Mouse (Mus musculus) central nervous system, embryonic 11.5 days (tissue): Measurements from ENCODE around the gene Gm13124. TPM values are rescaled to one million over a fixed set of nuclear protein-coding genes. Genes with fewer than 3 reads are reported as not detected.

Source experiments
- polyA plus RNA-seq: library from polyadenylated mRNA; depleted of rRNA; stranded (reverse); fragments of >200 nt; gene quantifications from 2 replicates; pipeline ENCODE4 v1.2.3, GENCODE M21; 2012; rRNA removed

Gm13124 gene
- not detected in 2 replicates for polyA plus RNA-seq

DNA sequence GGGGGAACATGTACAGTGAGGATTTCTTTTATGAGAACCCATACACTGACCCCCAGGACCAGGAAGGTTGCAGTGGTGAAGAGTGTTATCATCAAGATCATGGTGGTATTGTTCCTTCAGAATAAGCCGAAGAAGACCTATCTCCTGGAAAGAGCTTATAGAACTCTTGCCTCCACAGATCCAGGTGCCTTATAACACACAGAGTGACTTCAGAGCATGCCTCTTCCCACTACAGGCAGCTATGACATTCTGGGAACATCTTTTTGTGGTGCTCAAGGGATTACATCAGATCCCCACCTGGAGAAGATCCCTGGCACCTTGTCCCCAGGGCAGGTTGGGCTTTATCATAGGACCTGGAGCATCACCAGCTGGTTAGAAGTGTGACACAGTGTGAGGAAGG lies at the start of gene Gm13124:
TSS of gene Gm13124 (minus strand) at position 101 of the 400 bp plus-strand sequence.

DNA sequence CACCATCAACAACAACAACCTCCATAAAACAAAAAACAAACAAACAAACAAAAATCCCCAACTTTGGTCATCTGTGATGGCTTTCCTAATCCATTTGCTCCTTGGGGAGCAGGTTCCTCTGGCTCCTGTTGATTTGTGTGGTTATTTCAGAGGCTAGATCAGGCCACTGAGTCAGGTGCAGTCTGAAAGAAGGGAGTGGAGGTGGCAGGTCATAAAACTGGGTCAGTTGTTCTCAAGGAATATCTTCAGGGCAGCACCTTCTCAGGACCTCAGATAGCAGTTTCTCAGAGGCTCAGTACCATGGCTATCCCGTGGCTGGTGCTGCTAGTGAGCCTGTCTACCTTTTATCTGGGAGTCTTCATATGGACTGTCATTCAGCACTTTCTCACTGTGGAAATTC lies 48.5 kb upstream of the Gm13124 start, which contains the start of gene Aadacl4:
TSS of gene Aadacl4 (plus strand) at position 301 of the 400 bp plus-strand sequence.

DNA sequence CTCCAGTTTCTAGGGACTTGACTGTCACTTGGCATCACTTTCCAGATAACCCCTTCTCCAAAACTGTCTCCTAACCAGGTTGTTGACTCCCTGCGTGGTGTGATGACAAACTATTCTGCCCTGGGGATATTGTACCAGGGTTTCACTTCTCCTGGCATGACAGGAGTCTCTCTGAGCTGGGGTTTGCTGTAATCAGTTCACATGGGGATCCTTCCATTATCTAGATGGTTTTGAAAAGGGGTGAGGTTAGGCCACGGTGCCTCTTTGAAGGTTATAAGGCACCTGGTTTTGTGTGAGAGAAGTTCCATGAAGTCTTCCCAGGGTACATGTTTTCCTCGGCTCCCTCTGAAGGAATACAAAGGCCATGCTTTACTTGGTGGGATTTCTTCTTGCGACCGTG lies 45.4 kb downstream of the Gm13124 start, which contains the start of gene 9430007A20Rik:
TSS of gene 9430007A20Rik (plus strand) at position 301 of the 400 bp plus-strand sequence.

Other genes with a start within 250 kb of the Gm13124 start
- gene Gm13128, start 234.9 kb downstream of the Gm13124 start, polyA plus RNA-seq: not detected in 2 replicates
- not detected in 2 replicates for gene Gm13119, start 207.2 kb downstream of the Gm13124 start, polyA plus RNA-seq
- gene Pramef20, start 187.2 kb downstream of the Gm13124 start, polyA plus RNA-seq: not detected in 2 replicates
- 0.11 and 0.13 TPM in 2 replicates for gene Pramef12, start 156.7 kb downstream of the Gm13124 start, polyA plus RNA-seq
- gene 1700012P22Rik, start 126.4 kb downstream of the Gm13124 start, polyA plus RNA-seq: not detected in 2 replicates
- gene Gm9944, start 111.8 kb downstream of the Gm13124 start, polyA plus RNA-seq: not detected in 2 replicates
- not detected in 2 replicates for gene Aadacl3, start 101.4 kb downstream of the Gm13124 start, polyA plus RNA-seq
- not detected in 2 replicates for gene 9430007A20Rik, start 45.3 kb downstream of the Gm13124 start, polyA plus RNA-seq
- not detected in 2 replicates for gene Aadacl4, start 48.6 kb upstream of the Gm13124 start, polyA plus RNA-seq
- gene Gm436, start 121.2 kb upstream of the Gm13124 start, polyA plus RNA-seq: not detected in 2 replicates
- not detected in 2 replicates for gene Gm13178, start 156.3 kb upstream of the Gm13124 start, polyA plus RNA-seq
- not detected in 2 replicates for gene Gm438, start 221.4 kb upstream of the Gm13124 start, polyA plus RNA-seq